Comparison of ENCODE assay signal across 12 mouse cellular contexts in genomic region chr8:77044849-77045248, GRCm38 (mm10).
DNase-seq lines count a peak whose midpoint lies in the region; ATAC-seq and TF ChIP-seq lines count a peak whose summit lies in the region.
"Had no signal": no experiment of that assay in that cellular context is flagged by ENCODE, and none has a peak within 500 bp of the region (broad histone marks: within the 10 kb centered on the region; RNA-seq: fewer than 3 reads in every experiment).

No protein-coding gene starts in this region.

- no peak overlapping the region for H3K9ac ChIP-seq in midbrain, embryonic 11.5 days (ENCODE audit: low read length)
- no peak overlapping the region for H3K9ac ChIP-seq in midbrain, embryonic 16.5 days (ENCODE audit: low read depth, low read length)
- no peak overlapping the region for H3K9ac ChIP-seq in heart, embryonic 12.5 days
- no peak overlapping the region for H3K9ac ChIP-seq in liver, adult 2 months (ENCODE audit: low read depth, low read length)
- no peak overlapping the region for H3K9ac ChIP-seq in stomach, postnatal 0 days (ENCODE audit: low read length)
- no peak overlapping the region for H3K9ac ChIP-seq in forebrain, embryonic 15.5 days (replicated peaks)

- no peak for TF ChIP-seq EP300 in stomach, postnatal 0 days (optimal IDR thresholded peaks at IDR 0.05)

- ATAC-seq in midbrain, embryonic 11.5 days (ENCODE audit: low FRiP score) = 0 out of 2 replicates have a peak, but pooled peaks have one; percentile 22
- ATAC-seq in midbrain, embryonic 16.5 days = no peak
- ATAC-seq in heart, embryonic 12.5 days (ENCODE audit: insufficient number of reproducible peaks, low FRiP score) = peak; percentile 89
- peak; percentile 90 for ATAC-seq in stomach, postnatal 0 days (ENCODE audit: low FRiP score, low TSS enrichment)
- ATAC-seq in forebrain, embryonic 15.5 days (replicated peaks) = no peak
- ATAC-seq: CD4-positive, CD25-positive, alpha-beta regulatory T cell, adult 4 months had no signal

- H3K79me2 ChIP-seq in liver, adult 2 months (ENCODE audit: control insufficient read depth, insufficient read depth, low read length) = peaks cover 3% of the 10 kb centered on the region; the same call in 1 of the 2 replicates

- TF ChIP-seq CTCF in liver, adult 2 months (IDR thresholded peaks at IDR 0.05; ENCODE audit: low read depth, low read length) = no peak
- TF ChIP-seq CTCF in stomach, postnatal 0 days (IDR thresholded peaks at IDR 0.05; ENCODE audit: low read depth) = no peak

- no peak overlapping the region for H3K27ac ChIP-seq in midbrain, embryonic 11.5 days (ENCODE audit: low read depth, low read length)
- H3K27ac ChIP-seq in midbrain, embryonic 16.5 days (ENCODE audit: low read length) = no peak overlapping the region
- H3K27ac ChIP-seq in heart, embryonic 12.5 days (ENCODE audit: poor library complexity, severe bottlenecking) = no peak overlapping the region
- peak overlapping the region; percentile 92 for H3K27ac ChIP-seq in liver, adult 2 months (replicated peaks; ENCODE audit: insufficient read depth, low read depth, low read length)
- no peak overlapping the region for H3K27ac ChIP-seq in stomach, postnatal 0 days (replicated peaks)
- H3K27ac ChIP-seq in forebrain, embryonic 15.5 days (replicated peaks) = no peak overlapping the region
- H3K27ac ChIP-seq: midbrain, embryonic 10.5 days had no signal

- no peak overlapping the region for H3K4me3 ChIP-seq in midbrain, embryonic 11.5 days (ENCODE audit: low read depth, low read length)
- no peak overlapping the region for H3K4me3 ChIP-seq in midbrain, embryonic 16.5 days (ENCODE audit: low read depth, low read length)
- H3K4me3 ChIP-seq in heart, embryonic 12.5 days = no peak overlapping the region
- H3K4me3 ChIP-seq in liver, adult 2 months (ENCODE audit: insufficient read depth, low read depth, low read length) = no peak overlapping the region
- H3K4me3 ChIP-seq in stomach, postnatal 0 days (ENCODE audit: low read depth, low read length) = no peak overlapping the region
- H3K4me3 ChIP-seq in forebrain, embryonic 15.5 days = no peak overlapping the region
- H3K4me3 ChIP-seq: midbrain, embryonic 10.5 days had no signal

- H3K27me3 ChIP-seq in midbrain, embryonic 11.5 days (ENCODE audit: control insufficient read depth, insufficient read depth, low read length) = no peaks in the 10 kb centered on the region
- no peaks in the 10 kb centered on the region for H3K27me3 ChIP-seq in midbrain, embryonic 16.5 days (ENCODE audit: control insufficient read depth, insufficient read depth, low read depth, low read length)
- no peaks in the 10 kb centered on the region for H3K27me3 ChIP-seq in heart, embryonic 12.5 days (replicated peaks)
- H3K27me3 ChIP-seq in liver, adult 2 months (ENCODE audit: control insufficient read depth, insufficient read depth, low read length) = no peaks in the 10 kb centered on the region
- no peaks in the 10 kb centered on the region for H3K27me3 ChIP-seq in stomach, postnatal 0 days (ENCODE audit: control insufficient read depth, insufficient read depth, low read length)
- no peaks in the 10 kb centered on the region for H3K27me3 ChIP-seq in forebrain, embryonic 15.5 days

- no peaks in the 10 kb centered on the region for H3K36me3 ChIP-seq in midbrain, embryonic 11.5 days (ENCODE audit: control insufficient read depth, insufficient read depth, low read length)
- H3K36me3 ChIP-seq in midbrain, embryonic 16.5 days (ENCODE audit: control insufficient read depth, insufficient read depth, low read length) = no peaks in the 10 kb centered on the region
- H3K36me3 ChIP-seq in heart, embryonic 12.5 days = no peaks in the 10 kb centered on the region
- no peaks in the 10 kb centered on the region for H3K36me3 ChIP-seq in liver, adult 2 months (ENCODE audit: control insufficient read depth, insufficient read depth, low read length)
- H3K36me3 ChIP-seq in stomach, postnatal 0 days (ENCODE audit: control insufficient read depth, insufficient read depth, low read length) = no peaks in the 10 kb centered on the region
- H3K36me3 ChIP-seq in forebrain, embryonic 15.5 days = no peaks in the 10 kb centered on the region
- H3K36me3 ChIP-seq: midbrain, embryonic 10.5 days had no signal

- no peaks in the 10 kb centered on the region for H3K9me3 ChIP-seq in midbrain, embryonic 11.5 days (ENCODE audit: control insufficient read depth, low read length)
- no peaks in the 10 kb centered on the region for H3K9me3 ChIP-seq in midbrain, embryonic 16.5 days (replicated peaks; ENCODE audit: control insufficient read depth, low read length, poor library complexity, severe bottlenecking)
- H3K9me3 ChIP-seq in heart, embryonic 12.5 days (replicated peaks) = no peaks in the 10 kb centered on the region
- no peaks in the 10 kb centered on the region for H3K9me3 ChIP-seq in stomach, postnatal 0 days (ENCODE audit: control insufficient read depth, low read length)
- H3K9me3 ChIP-seq in forebrain, embryonic 15.5 days = no peaks in the 10 kb centered on the region
- H3K9me3 ChIP-seq: midbrain, embryonic 10.5 days had no signal

- no peak for DNase-seq in midbrain, embryonic 11.5 days (ENCODE audit: low spot score, missing footprints)
- DNase-seq in liver, adult 2 months (ENCODE audit: extremely low read depth, low read depth, low spot score) = peak; percentile 99
- DNase-seq in stomach, postnatal 0 days (ENCODE audit: low spot score) = peak; percentile 66
- no peak for DNase-seq in spleen, adult 18-20 months
- no peak for DNase-seq in urinary bladder, adult 2 months (ENCODE audit: low spot score)
- DNase-seq: gastrocnemius, postnatal 14 days; lung, adult 18-20 months had no signal

- no peak for TF ChIP-seq POLR2A in liver, adult 2 months (IDR thresholded peaks at IDR 0.05; ENCODE audit: extremely low read depth, insufficient read depth, low read length)

- H3K4me1 ChIP-seq in midbrain, embryonic 11.5 days (ENCODE audit: control insufficient read depth, insufficient read depth, low read length) = no peaks in the 10 kb centered on the region
- no peaks in the 10 kb centered on the region for H3K4me1 ChIP-seq in midbrain, embryonic 16.5 days (ENCODE audit: control insufficient read depth, insufficient read depth, low read length)
- H3K4me1 ChIP-seq in heart, embryonic 12.5 days (replicated peaks) = 0 out of 2 replicates have a peak, but pooled peaks cover 3% of the 10 kb centered on the region
- H3K4me1 ChIP-seq in liver, adult 2 months (ENCODE audit: control insufficient read depth, insufficient read depth, low read length) = peaks cover 21% of the 10 kb centered on the region
- no peaks in the 10 kb centered on the region for H3K4me1 ChIP-seq in stomach, postnatal 0 days (replicated peaks; ENCODE audit: control insufficient read depth, insufficient read depth)
- no peaks in the 10 kb centered on the region for H3K4me1 ChIP-seq in forebrain, embryonic 15.5 days
- H3K4me1 ChIP-seq: midbrain, embryonic 10.5 days had no signal

- H3K4me2 ChIP-seq in midbrain, embryonic 11.5 days = no peak overlapping the region
- H3K4me2 ChIP-seq in midbrain, embryonic 16.5 days (ENCODE audit: low read length) = no peak overlapping the region
- H3K4me2 ChIP-seq in heart, embryonic 12.5 days = 0 out of 2 replicates have a peak overlapping the region, but pooled peaks have one; percentile 4
- no peak overlapping the region for H3K4me2 ChIP-seq in stomach, postnatal 0 days (replicated peaks; ENCODE audit: low read depth)
- no peak overlapping the region for H3K4me2 ChIP-seq in forebrain, embryonic 15.5 days (replicated peaks)

- 82% methylated on average over 12 of the region's 12 CpGs for WGBS in midbrain, embryonic 11.5 days
- 90% methylated on average over 12 of the region's 12 CpGs for WGBS in midbrain, embryonic 16.5 days
- 43% methylated on average over 12 of the region's 12 CpGs for WGBS in heart, embryonic 12.5 days
- 20% methylated on average over 12 of the region's 12 CpGs for WGBS in liver, adult 2 months
- WGBS in stomach, postnatal 0 days = 66% methylated on average over 12 of the region's 12 CpGs
- WGBS in forebrain, embryonic 15.5 days = 93% methylated on average over 12 of the region's 12 CpGs

Comparison
In these comparisons a context has a peak if more than half of its experiments do, and no peak if none do; other contexts are left out.
1. ATAC-seq: peak in midbrain, embryonic 11.5 days (single experiment), heart, embryonic 12.5 days (single experiment) and stomach, postnatal 0 days (single experiment); none in midbrain, embryonic 16.5 days (single experiment) and forebrain, embryonic 15.5 days (single experiment).
2. DNase-seq: peak in liver, adult 2 months (single experiment) and stomach, postnatal 0 days (single experiment); none in midbrain, embryonic 11.5 days (single experiment), spleen, adult 18-20 months (0 of 2) and urinary bladder, adult 2 months (single experiment).